8 mouse cellular contexts compared by ENCODE assay signal in genomic region chr8:119195695-119196094, GRCm38 (mm10).
DNase-seq lines count a peak whose midpoint lies in the region; ATAC-seq and TF ChIP-seq lines count a peak whose summit lies in the region.

No protein-coding gene starts in this region.

- H3K27ac ChIP-seq in hindbrain, embryonic 11.5 days (ENCODE audit: low read depth, low read length), result no peak overlapping the region
- no peak overlapping the region for H3K27ac ChIP-seq in hindbrain, embryonic 12.5 days
- no peak overlapping the region for H3K27ac ChIP-seq in liver, embryonic 14.5 days

- peak; percentile 54 for TF ChIP-seq CTCF in liver, embryonic 14.5 days (IDR thresholded peaks at IDR 0.05; ENCODE audit: low read depth)

- no peaks in the 10 kb centered on the region for H3K4me1 ChIP-seq in hindbrain, embryonic 11.5 days (replicated peaks; ENCODE audit: control insufficient read depth, insufficient read depth, low read length)
- no peaks in the 10 kb centered on the region for H3K4me1 ChIP-seq in hindbrain, embryonic 12.5 days
- H3K4me1 ChIP-seq in liver, embryonic 14.5 days (replicated peaks; ENCODE audit: control insufficient read depth in 2 of 2, insufficient read depth in 2 of 2, low read length in 1 of 2), result no peaks in the 10 kb centered on the region

- H3K9me3 ChIP-seq in hindbrain, embryonic 11.5 days (ENCODE audit: control insufficient read depth, low read length), result no peaks in the 10 kb centered on the region
- H3K9me3 ChIP-seq in hindbrain, embryonic 12.5 days (replicated peaks), result 0 out of 2 replicates have a peak, but pooled peaks cover 5% of the 10 kb centered on the region
- no peaks in the 10 kb centered on the region for H3K9me3 ChIP-seq in liver, embryonic 14.5 days (ENCODE audit: control insufficient read depth, low read length)

- H3K27me3 ChIP-seq in hindbrain, embryonic 11.5 days (ENCODE audit: control insufficient read depth, insufficient read depth, low read length), result no peaks in the 10 kb centered on the region
- no peaks in the 10 kb centered on the region for H3K27me3 ChIP-seq in hindbrain, embryonic 12.5 days
- H3K27me3 ChIP-seq in liver, embryonic 14.5 days (ENCODE audit: control insufficient read depth, insufficient read depth, low read length), result no peaks in the 10 kb centered on the region

- no peak overlapping the region for H3K9ac ChIP-seq in hindbrain, embryonic 11.5 days (ENCODE audit: low read depth, low read length)
- H3K9ac ChIP-seq in hindbrain, embryonic 12.5 days, result no peak overlapping the region
- H3K9ac ChIP-seq in liver, embryonic 14.5 days (replicated peaks), result no peak overlapping the region

- no peak overlapping the region for H3K4me2 ChIP-seq in hindbrain, embryonic 11.5 days (replicated peaks; ENCODE audit: low read depth, low read length)
- no peak overlapping the region for H3K4me2 ChIP-seq in hindbrain, embryonic 12.5 days (replicated peaks)
- no peak overlapping the region for H3K4me2 ChIP-seq in liver, embryonic 14.5 days (ENCODE audit: low read depth)

- no peak for ATAC-seq in hindbrain, embryonic 11.5 days (ENCODE audit: low FRiP score)
- no peak for ATAC-seq in hindbrain, embryonic 12.5 days (ENCODE audit: low FRiP score)
- no peak for ATAC-seq in liver, embryonic 14.5 days (ENCODE audit: insufficient read depth)
- ATAC-seq in erythroblast, adult 5-6 weeks (replicated peaks; ENCODE audit: low FRiP score, poor library complexity, severe bottlenecking), result no peak

- no peaks in the 10 kb centered on the region for H3K36me3 ChIP-seq in hindbrain, embryonic 11.5 days (ENCODE audit: control insufficient read depth, insufficient read depth, low read length)
- no peaks in the 10 kb centered on the region for H3K36me3 ChIP-seq in hindbrain, embryonic 12.5 days
- no peaks in the 10 kb centered on the region for H3K36me3 ChIP-seq in liver, embryonic 14.5 days (replicated peaks; ENCODE audit: control insufficient read depth, insufficient read depth, low read depth)

- WGBS in hindbrain, embryonic 11.5 days, result 63% methylated on average over 8 of the region's 8 CpGs
- 65% methylated on average over 8 of the region's 8 CpGs for WGBS in hindbrain, embryonic 12.5 days
- 51% methylated on average over 8 of the region's 8 CpGs for WGBS in liver, embryonic 14.5 days (ENCODE audit: insufficient replicate concordance)

- no peak overlapping the region for H3K4me3 ChIP-seq in hindbrain, embryonic 11.5 days (ENCODE audit: low read depth, low read length)
- no peak overlapping the region for H3K4me3 ChIP-seq in hindbrain, embryonic 12.5 days
- H3K4me3 ChIP-seq in liver, embryonic 14.5 days (ENCODE audit: insufficient read depth in 1 of 2, low read depth in 2 of 2, low read length in 2 of 2), result no peak overlapping the region

- peak; percentile 45 for DNase-seq in hindbrain, embryonic 11.5 days (ENCODE audit: low spot score)
- peak; percentile 6 for DNase-seq in thymus, postnatal 0 days (ENCODE audit: low spot score)
- no peak for DNase-seq in thymus, postnatal 25 days
- peak; percentile 38 to 73 for DNase-seq in cerebellum, postnatal 25 days
- DNase-seq in liver, embryonic 14.5 days (ENCODE audit: low read depth in 3 of 3, low spot score in 3 of 3), result no peak
- no peak for DNase-seq in urinary bladder, postnatal 36 days (ENCODE audit: low spot score in 2 of 2)

- TF ChIP-seq EP300 in liver, embryonic 14.5 days (IDR thresholded peaks at IDR 0.05; ENCODE audit: low read depth), result no peak

Comparison
In these comparisons a context has a peak if more than half of its experiments do, and no peak if none do; other contexts are left out.
1. DNase-seq: peak in hindbrain, embryonic 11.5 days (single experiment), thymus, postnatal 0 days (single experiment) and cerebellum, postnatal 25 days (2 of 2); none in thymus, postnatal 25 days (single experiment), liver, embryonic 14.5 days (0 of 3) and urinary bladder, postnatal 36 days (0 of 2).